Mouse (Mus musculus): ENCODE measurements at regions not wholly inside any gene's neighbourhood (a gene's known extent, or its start where the extent isn't known, plus 50 kb on each side); places are given as distances from the start of the nearest gene placed in this dataset.
A peak's percentile ranks its signal among the peaks of the same experiment; 100 is the strongest.

DNA sequence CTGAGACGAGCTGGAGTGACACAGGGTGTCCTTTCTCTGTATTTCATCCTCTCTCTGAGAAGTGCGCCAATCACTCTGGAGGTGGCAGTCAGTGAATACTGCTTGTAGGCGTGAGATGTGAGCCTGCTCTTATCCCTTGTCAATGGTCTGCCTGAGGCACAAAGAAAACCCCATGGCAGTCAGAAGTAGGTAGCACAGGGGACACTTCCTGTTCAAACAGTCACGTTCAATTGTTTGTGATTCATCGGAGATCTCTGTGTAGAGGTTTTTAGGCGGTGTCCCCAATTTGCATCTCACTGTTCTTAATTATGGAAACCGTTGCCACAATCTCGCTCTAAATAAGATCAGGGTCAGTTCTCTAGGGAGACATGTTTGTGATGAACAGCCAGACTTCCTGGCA is 447.7 kb downstream of the Glrx3 start:
- H3K27ac ChIP-seq = no peak overlapping the region
- no peak overlapping the region for H3K4me3 ChIP-seq
- TF ChIP-seq CTCF (conservative IDR thresholded peaks at IDR 0.05) = no peak
- DNase-seq (ENCODE audit: low spot score in 2 of 2) = no peak

DNA sequence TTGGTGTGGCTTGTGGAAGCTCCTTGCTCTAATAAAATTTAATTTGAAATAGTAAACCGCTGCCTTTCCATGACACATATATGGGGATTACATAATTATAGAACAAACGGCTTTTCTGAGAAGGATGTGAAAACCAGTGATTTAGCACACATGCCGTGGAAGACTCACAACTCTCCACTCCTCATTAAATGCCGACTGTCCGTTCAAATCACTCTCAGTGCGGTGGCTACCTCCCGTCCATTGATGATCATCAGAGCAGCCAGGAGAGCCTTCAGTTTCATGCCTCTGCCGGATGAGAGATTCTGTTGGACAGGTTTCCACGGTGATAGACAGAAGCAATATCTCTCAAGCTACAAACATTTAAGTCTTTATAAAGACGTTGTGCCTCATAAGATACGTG is 451.3 kb downstream of the Glrx3 start:
- no peak overlapping the region for H3K27ac ChIP-seq
- H3K4me3 ChIP-seq = no peak overlapping the region
- no peak for DNase-seq (ENCODE audit: low spot score in 2 of 2)
- no peak for TF ChIP-seq CTCF (conservative IDR thresholded peaks at IDR 0.05)

DNA sequence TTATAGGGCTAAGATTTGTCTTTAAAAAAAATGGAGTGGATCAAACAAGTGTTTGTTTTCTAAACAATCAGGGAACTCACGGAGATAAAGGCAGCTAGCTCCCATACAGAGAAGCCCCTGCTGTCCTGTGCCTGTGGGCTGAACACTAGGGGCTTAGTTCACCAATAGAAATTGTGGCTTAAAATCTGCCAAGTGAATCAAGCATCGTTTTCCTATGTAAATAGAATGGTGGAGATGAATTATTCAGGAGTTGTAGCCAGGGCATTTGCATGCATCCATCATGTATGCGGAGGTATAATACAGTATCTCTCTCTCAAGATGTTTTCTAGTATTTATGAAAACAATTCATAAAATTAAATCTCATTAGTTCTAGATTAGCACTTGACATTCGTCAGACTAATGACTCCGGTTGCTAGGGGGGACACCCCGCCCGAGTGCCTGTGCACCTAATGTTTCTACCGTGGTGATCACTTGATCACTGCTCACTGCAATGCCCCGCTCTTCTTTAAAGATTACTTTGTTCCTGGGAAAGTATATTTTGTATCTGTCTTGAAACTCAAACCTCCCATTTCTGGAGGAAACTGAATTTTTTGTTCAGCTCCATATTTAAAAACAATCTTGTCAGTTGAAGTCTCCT is 469.1 kb downstream of the Glrx3 start:
- H3K27ac ChIP-seq = no peak overlapping the region
- DNase-seq (ENCODE audit: low spot score in 2 of 2) = no peak
- no peak for TF ChIP-seq CTCF (conservative IDR thresholded peaks at IDR 0.05)
- no peak overlapping the region for H3K4me3 ChIP-seq

DNA sequence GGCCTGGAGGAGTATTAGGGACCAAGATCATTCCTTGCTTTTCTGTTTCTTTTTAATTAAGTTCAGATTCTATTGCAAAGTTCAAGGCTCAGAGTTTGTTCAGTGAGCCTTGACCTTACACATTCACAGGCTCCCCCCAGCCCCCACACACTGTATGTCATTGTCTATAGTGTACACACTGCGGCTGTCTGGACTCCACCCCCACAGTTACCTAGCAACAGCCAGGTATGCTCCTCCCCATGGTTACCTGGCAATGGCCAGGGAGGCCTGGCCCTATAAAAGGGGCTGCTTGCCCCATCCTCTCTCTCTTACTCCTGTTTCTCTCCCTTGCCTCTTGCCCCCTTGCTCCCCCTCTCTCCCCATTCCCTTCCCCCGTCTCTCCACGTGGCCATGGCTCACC is 472.0 kb downstream of the Glrx3 start:
- Histone ChIP-seq H3K27ac (no peak overlapping the region), H3K4me3 (no peak overlapping the region)
- DNase-seq (ENCODE audit: low spot score in 2 of 2) = no peak
- TF ChIP-seq CTCF (conservative IDR thresholded peaks at IDR 0.05) = no peak

DNA sequence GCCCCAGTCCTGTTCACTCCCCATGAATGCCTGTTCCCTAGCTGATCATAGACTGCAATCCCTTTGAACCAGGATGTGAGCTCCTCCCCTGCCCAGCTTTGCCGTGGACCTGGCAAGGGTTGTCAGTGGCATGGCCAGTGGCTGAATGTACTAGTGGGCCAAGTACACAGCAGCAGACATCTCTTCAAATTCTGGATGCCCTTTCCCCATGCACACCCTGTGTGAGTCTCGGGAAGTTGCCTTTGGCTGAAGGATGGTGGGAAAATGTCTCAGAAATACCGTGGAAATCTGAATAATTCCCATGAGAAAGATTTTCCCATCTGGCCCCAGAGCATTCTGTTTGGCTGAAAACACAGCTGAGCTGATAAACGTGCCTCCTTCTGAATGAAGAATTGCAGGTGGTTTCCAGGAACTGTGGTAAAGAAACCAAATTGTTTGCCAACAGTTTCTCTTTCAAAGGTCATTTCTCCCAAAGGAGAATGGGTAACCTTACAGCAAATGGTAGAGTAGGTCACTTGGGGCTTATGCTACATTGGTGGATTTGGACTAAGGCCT is 476.2 kb downstream of the Glrx3 start:
- H3K27ac ChIP-seq = no peak overlapping the region
- TF ChIP-seq CTCF (conservative IDR thresholded peaks at IDR 0.05) = no peak
- H3K4me3 ChIP-seq = no peak overlapping the region
- no peak for DNase-seq (ENCODE audit: low spot score in 2 of 2)

DNA sequence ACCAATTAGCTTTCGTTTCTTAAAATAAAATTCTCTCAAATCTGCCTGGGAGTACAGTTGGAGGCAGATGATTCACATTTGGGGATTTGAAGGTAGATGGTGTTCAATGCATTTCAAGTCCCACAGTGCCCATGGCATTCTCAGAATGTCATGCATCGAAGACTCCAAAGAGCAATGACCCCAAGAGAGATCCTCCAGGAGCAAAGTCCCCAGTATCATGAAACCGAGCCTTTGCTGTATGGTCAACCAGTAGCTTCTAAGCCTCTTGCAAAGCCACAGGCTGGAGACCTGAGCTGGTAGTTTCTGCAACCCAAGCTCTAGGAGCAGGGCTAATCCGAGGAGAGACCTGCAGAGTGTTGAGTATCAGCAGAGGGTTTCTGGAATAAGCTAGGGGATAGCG is 477.1 kb downstream of the Glrx3 start:
- TF ChIP-seq CTCF (conservative IDR thresholded peaks at IDR 0.05) = no peak
- no peak for DNase-seq (ENCODE audit: low spot score in 2 of 2)
- no peak overlapping the region for H3K4me3 ChIP-seq
- H3K27ac ChIP-seq = no peak overlapping the region

DNA sequence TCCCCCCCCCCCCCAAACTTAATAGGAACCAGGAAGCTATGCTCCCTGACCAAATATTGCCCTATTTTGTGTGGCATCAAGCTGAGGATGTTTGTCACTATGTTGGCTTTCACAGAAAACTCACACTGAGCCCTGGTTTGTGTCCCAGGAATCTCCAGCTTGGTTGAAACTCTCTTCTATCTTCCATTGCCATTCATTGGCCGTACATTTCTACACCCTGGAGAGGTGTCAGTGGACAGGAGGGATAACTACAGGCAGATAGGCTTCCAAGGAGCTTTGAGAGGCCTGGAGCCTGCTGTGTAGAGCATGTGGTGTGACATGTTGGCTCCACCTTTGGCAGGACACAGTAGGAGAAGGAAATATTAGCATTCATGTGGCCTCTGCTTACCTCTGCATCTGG is 478.9 kb downstream of the Glrx3 start:
- no peak for DNase-seq (ENCODE audit: low spot score in 2 of 2)
- no peak for TF ChIP-seq CTCF (conservative IDR thresholded peaks at IDR 0.05)
- H3K27ac ChIP-seq = no peak overlapping the region
- no peak overlapping the region for H3K4me3 ChIP-seq

DNA sequence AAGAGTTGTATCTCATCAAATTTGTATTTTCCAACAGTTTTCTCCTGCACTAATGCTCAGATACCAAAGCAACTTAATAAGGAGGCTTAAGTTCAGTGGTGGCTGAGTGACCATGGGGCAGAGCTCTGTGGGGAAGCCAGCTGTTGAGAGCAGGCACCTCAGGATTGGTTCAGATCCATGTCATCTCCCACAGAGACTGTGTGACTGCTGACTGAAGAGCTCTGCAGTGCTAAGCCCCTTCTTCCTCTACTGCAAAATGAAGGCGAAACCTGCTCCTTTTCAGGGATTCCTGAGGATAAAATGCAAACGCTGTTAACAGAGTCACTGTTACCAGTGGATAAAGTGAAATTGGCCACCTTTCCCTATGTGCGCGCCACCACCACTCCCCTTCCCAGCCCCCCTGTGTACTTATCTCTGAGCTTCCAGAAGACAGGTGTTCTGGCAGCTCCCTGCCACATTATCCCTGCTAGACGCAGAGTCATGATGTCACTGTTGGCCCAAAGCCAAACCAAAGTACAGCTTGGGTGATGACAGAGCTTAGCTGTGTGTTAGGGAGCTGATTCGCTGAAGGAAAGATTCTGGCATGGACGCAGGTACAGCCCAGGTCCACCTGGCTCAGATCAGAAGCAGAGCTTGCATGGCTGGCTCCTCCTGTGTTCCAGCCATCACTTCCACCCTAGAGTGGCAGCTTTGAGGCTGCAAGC is 472.9 kb downstream of the Tcerg1l start:
- peak; percentile 55 to 70 for DNase-seq (ENCODE audit: low spot score in 2 of 2)
- Histone ChIP-seq H3K27ac (no peak overlapping the region), H3K4me3 (no peak overlapping the region; the same call in 1 of the 2 replicates)
- TF ChIP-seq CTCF (conservative IDR thresholded peaks at IDR 0.05) = no peak

DNA sequence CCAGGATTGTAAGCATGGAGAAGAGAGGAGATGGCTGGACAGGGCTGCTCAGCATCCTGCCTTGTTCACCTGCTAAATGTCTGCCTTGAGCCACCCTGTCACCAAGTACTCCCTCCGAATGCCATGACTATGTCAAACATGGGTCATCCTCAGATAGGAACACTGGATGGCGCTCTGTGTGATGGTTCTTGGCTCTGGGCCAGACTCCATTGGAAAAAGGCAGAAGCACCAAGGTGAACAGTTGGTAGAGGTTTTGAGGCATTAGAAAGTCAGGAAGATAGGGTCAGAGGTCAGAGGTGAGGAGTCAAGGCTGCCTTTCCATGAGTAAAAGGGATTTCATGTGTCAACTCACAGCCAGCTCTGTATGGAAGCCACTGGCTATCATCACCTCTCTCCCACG is 471.9 kb downstream of the Tcerg1l start:
- DNase-seq (ENCODE audit: low spot score in 2 of 2) = no peak
- TF ChIP-seq CTCF (conservative IDR thresholded peaks at IDR 0.05) = no peak
- Histone ChIP-seq H3K27ac (no peak overlapping the region), H3K4me3 (no peak overlapping the region)

DNA sequence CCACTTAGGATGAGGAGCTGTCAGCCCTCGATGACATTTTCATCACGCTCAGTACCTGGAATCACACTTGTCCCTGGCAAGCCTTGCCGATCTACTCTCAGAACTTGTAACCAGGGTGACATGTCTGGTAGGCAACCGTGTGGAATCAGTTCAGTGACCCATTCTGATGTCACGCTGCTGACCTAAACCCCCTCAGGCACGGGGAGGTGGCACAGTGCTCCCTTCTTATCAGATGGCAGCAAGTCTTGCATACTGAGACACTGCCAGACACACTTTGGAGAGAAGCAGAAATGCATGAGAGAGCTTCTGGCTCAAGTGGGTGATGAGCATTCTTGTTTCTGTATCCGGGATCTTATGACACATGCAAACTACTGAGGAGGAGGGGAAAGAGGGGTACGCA is 470.2 kb downstream of the Tcerg1l start:
- no peak for DNase-seq (ENCODE audit: low spot score in 2 of 2)
- H3K4me3 ChIP-seq = no peak overlapping the region
- no peak overlapping the region for H3K27ac ChIP-seq
- TF ChIP-seq CTCF (conservative IDR thresholded peaks at IDR 0.05) = no peak

DNA sequence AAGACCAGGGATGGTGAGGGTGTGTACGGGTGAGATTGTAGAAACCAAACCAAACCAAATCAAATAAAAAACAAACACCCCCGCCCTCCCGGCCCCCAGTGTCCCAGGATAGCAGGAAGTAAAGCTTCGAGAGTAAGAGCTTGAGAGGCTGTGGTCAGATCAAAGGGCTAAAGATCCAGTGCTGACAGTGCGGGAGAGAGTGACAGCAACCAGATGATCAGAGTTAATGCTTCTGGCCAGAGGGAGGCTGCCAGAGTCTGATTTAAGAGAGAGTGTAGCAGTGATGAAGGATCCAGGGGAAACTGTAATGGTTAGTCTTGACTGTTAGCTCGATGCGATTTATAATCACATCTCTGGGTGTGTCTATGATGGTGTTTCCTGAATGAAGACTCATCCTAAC is 467.3 kb downstream of the Tcerg1l start:
- TF ChIP-seq CTCF (conservative IDR thresholded peaks at IDR 0.05) = no peak
- Histone ChIP-seq H3K4me3 (no peak overlapping the region), H3K27ac (no peak overlapping the region)
- DNase-seq (ENCODE audit: low spot score in 2 of 2) = no peak

DNA sequence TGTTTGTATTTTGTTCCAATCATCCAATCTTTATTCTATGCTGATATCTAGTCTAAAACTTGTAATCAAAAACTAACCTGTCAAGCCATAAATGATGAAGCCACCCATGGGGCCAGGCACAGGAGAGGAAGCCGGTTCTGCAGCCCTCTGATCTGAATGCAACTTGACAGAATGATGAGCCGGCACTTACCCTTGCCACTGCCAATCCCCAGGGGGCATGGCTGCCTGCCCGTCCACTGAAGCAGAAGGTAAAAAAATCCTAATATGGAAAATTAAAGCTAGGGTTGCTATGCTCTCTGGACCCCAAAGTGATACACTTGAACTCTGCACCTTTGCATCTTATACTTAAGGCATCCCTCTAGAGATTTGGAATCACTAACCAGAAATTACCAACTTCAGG is 461.6 kb downstream of the Tcerg1l start:
- Histone ChIP-seq H3K4me3 (no peak overlapping the region), H3K27ac (no peak overlapping the region)
- no peak for DNase-seq (ENCODE audit: low spot score in 2 of 2)
- TF ChIP-seq CTCF (conservative IDR thresholded peaks at IDR 0.05) = no peak

DNA sequence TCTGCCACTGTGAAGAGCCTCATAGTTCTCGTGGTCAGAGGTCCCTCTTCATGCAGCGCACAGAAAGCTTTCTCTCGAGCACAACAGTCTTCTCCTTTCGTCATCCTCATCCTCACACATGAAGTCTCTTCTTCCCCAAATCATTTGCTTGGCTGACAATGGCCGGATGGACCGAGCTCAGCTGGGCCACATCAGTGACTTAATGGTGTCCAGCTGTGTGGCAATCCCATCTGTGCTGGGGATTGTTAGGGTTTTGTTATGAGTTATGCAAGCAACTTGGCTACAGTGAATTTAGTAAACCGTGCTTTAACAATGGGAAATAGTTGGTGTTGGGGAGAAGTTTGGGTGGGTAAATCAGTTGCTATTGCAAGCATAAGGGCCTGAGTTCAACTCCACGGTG is 458.4 kb downstream of the Tcerg1l start:
- TF ChIP-seq CTCF (conservative IDR thresholded peaks at IDR 0.05) = no peak
- no peak for DNase-seq (ENCODE audit: low spot score in 2 of 2)

DNA sequence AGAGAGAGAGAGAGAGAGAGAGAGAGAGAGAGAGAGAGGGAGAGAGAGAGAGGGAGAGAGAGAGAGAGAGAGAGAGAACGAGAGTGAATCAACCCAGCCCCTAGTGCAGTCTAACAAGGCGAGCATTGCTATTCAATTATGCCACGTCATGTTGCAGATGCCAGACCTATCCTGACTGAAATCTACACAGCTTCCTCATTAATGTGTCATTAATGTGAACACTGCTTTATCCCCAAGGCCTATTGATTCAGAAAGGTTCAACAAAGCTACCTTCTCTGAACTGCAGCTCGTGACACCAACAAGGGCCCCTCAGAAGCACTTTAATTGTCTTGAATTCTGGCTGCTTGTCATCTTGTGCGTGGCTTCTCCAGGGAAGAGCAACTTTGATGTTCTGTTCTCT is 457.4 kb downstream of the Tcerg1l start:
- no peak overlapping the region for H3K4me3 ChIP-seq
- no peak for TF ChIP-seq CTCF (conservative IDR thresholded peaks at IDR 0.05)
- H3K27ac ChIP-seq = no peak overlapping the region
- no peak for DNase-seq (ENCODE audit: low spot score in 2 of 2)

More for the DNA sequence above, 458.4 kb downstream of the Tcerg1l start:
- Histone ChIP-seq H3K4me3 (no peak overlapping the region), H3K27ac (no peak overlapping the region)
